Mouse (Mus musculus) regulatory T cell (primary cell): ENCODE measurements around the gene Krtap13.
"Not testable (repeated sequence)": the region's sequence is repeated elsewhere in the genome, so short reads cannot be mapped to it uniquely, and the experiment has no call there.

Source experiments
- in situ Hi-C: fragments of 300-600 bp; cut with MboI, MseI; formaldehyde crosslinking; loops from one replicate; pipeline ENCODE4 v1.15.1; 2025; ENCODE audit warnings: high pct_unique_total_duplicates

Gene Krtap13

GRCm38 (mm10) chr16:88751535-88751934 is at the start of gene Krtap13:
Krtap13 (minus strand) TSS chr16:88751635.
- in situ Hi-C loops: not testable (repeated sequence)

DNA sequence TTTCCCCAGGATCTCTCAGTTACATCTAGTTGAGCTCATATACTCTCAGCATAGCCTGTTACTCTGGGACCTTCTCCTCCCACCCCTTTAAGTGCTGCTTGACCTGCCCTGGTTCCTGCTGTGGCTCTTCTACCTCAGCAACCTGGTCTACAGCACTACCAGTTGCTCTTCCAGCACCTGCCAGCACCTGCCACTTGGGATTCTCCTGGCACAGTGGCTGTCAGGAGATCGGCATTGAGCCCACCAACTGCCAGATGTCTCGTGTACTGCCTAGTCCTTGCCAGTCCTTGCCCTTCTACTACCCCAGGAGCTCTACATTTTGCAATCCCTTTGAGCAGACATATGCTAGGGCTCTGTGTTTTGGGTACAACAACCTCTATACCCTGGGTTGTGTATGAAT is 35.4 kb upstream of the Krtap13 start:
- in situ Hi-C loops: loop anchor here (10.0 kb wide), 1 partner anchor 1628 kb away; no protein-coding TSS in a partner anchor

DNA sequence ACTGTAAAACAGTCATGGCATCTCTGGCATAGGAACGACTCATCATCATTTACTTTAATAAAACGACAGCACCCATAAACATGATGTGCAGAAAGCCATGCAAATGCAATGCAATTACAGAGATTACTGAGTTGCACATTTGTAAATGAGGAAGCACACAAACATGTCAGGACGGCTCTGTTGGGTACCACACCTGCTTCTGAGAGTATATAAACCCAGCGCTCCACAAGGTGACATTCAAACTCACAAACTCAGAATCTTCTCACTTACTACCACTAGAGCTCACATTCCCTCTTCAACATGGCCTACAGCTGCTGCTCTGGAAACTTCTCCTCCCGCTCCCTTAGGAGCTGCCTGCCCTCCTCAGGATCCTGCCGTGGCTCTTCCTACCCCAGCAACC is 26.2 kb upstream of the Krtap13 start, which contains the start of gene Gm5965:
Gene Gm5965 (plus strand): TSS at position 301 of the 400 bp plus-strand sequence.
- in situ Hi-C loops: no loop called here

DNA sequence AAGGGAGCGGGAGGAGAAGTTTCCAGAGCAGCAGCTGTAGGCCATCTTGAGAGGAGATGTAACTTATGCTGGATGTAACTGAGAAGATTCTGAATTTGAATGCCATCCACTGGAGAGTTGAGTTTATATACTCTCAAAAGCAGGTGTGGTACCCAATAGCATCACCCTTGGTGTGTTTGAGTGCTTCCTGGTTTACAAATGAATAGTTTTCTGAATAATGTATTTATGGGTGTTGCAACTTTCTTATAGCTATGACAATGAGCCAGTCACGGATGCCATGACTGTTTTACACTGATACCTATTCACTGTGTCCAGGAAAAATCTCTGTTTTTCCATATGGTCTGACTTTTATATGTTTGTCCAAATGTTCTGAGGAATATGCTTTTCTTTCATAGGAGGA is 22.7 kb upstream of the Krtap13 start, which contains the start of gene 2310057N15Rik:
Gene 2310057N15Rik (minus strand): TSS at position 101 of the 400 bp plus-strand sequence.
- in situ Hi-C loops: no loop called here

GRCm38 (mm10) chr16:88758547-88758946 is 7.1 kb upstream of the Krtap13 start, which contains the start of gene 2310034C09Rik:
2310034C09Rik (plus strand) TSS chr16:88758847.
- in situ Hi-C loops: not testable (repeated sequence)

DNA sequence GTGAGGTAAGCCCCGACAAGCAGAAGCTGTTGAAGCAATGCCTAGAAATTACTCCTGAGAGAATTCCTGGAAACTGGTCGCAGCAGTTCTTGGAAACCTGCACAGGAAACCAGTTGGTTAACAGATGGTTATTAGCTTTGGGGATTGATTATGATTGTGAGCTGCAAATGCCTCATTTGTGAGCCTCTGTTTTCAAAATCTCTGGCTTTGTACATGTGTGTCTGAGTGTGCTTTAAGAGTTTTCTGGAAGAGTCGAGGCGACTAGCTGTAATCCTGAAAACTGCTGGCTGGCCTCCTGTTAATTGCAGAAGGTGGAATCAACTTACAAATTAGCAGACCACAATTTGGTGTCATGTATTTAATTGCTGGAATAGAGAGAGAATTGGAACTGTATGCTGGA is 3.5 kb downstream of the Krtap13 start:
- in situ Hi-C loops: no loop called here

GRCm38 (mm10) chr16:88744750-88745340 is 6.6 kb downstream of the Krtap13 start:
- in situ Hi-C loops: no loop called here

DNA sequence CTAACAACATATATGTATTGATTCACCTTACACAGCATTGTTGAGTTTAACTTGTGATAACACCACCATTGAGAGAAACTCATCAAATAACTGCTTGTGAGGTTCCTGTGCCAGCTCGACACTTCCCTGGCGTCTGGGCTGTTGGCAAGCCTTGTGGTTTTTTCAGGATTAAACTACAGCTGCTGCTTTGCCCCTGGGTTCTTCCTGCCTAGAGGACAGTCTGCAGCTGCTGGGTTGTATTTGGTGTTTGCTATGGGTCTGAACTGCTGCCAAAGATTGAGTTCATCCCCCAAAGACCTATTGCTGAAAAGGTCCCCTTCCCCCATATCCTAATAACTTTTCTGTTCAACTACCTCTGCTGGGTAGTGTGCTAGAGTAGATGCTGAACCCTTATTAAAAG is 16.0 kb downstream of the Krtap13 start:
- in situ Hi-C loops: no loop called here

GRCm38 (mm10) chr16:88728812-88729275 is 22.6 kb downstream of the Krtap13 start, which contains the start of gene Krtap13-1:
Krtap13-1 (plus strand) TSS chr16:88728862.
- in situ Hi-C loops: no loop called here

- in situ Hi-C loops: no loop called here
These were observed 31.4 kb downstream of the Krtap13 start for GRCm38 (mm10) chr16:88720031-88720430.

GRCm38 (mm10) chr16:88716549-88716948 is 34.9 kb downstream of the Krtap13 start:
- in situ Hi-C loops: no loop called here

- in situ Hi-C loops: no loop called here
These were observed 40.2 kb downstream of the Krtap13 start for GRCm38 (mm10) chr16:88711245-88711644.

- in situ Hi-C loops: no loop called here
These were observed 40.7 kb downstream of the Krtap13 start for GRCm38 (mm10) chr16:88710757-88711156.

GRCm38 (mm10) chr16:88707496-88708012 is 43.9 kb downstream of the Krtap13 start, which contains the start of gene 2310061N02Rik:
2310061N02Rik (minus strand) TSS chr16:88707962.
- in situ Hi-C loops: no loop called here

DNA sequence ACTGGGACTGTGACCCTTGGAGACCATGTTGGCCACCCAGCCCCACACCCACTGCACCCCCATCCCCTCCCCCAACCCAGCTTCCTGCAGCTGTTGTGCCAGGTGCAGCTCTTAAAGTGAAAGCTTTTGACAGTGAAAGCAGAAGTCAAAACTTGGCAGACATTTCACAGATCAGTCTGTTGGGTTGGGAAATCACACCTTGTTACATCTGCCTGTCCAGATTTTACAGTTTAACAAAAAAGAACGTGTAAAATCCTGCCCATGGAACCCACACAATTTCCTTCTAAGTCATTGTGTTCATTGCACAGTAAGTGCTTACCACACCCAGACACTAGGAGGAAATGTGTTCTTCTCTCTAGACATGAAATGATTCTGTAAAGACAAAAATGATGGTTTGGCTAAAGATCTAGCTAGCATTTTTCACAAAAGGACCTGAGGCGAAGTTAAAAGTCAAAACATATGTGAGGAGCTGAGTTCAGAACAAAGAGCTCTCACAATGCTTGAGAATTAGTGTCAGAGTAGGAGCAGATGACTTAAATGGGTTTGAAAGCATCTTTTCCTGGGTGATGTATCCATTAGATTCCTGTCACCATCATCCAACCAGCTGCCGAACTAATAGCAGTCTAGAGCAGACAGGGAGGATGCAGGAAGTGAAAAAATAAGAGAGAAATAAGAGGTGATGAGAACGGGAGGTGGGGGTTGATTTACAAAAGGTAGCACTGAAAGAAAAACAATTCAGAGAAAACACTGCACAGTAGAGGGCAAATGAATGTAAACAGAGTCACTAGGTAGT is 50.2 kb downstream of the Krtap13 start:
- in situ Hi-C loops: no loop called here
